Mouse (Mus musculus) cerebellum, adult 2 months (tissue): ENCODE measurements around the gene Sf3b4.
"Not testable (repeated sequence)": the region's sequence is repeated elsewhere in the genome, so short reads cannot be mapped to it uniquely, and the experiment has no call there.

ENCODE experiments used
- CTCF ChIP-seq: fragments of 200-500 bp; IDR thresholded peaks from 2 replicates; pipeline ENCODE4 v1.5.1; 2011; ENCODE audit warnings: low read depth, mild to moderate bottlenecking, control low read depth, low read length, moderate library complexity, borderline replicate concordance; ENCODE audit not compliant: insufficient read depth
- POLR2A ChIP-seq: fragments of 200-500 bp; IDR thresholded peaks from 2 replicates; pipeline ENCODE4 v1.6.1; 2011; ENCODE audit warnings: low read length, control low read depth, borderline replicate concordance; ENCODE audit not compliant: insufficient read depth

- TF ChIP-seq CTCF, POLR2A: not testable (repeated sequence)
These were observed 26.6 kb downstream of the Sf3b4 start for GRCm38 (mm10) chr3:96198601-96199251.
